ENCODE assay signal across 18 mouse cellular contexts in the genomic region with DNA sequence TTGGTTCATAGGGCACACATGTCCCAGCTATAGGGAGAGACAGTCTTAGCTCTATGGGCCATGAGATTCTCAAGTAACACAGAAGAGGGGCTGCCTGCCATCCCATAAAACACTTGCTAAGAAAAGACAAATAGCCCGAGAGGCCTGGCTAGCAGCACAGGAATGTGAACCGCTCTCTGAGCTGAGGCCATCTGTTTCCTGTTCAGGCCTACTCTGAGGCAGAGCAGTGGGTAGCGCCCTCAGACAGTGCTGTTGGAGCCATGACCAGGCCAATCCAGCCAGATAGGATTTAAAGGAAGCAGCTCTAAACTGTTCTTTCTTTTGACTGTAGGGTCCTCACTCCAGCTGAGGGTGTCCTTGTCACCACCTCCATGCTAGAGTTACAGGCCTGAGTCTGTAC. TPM values are rescaled to one million over a fixed set of nuclear protein-coding genes. Genes with fewer than 3 reads are reported as not detected.
DNase-seq lines count a peak whose midpoint lies in the region; ATAC-seq lines count a peak whose summit lies in the region.
"Had no signal": no experiment of that assay in that cellular context is flagged by ENCODE, and none has a peak within 500 bp of the region (broad histone marks: within the 10 kb centered on the region; RNA-seq: fewer than 3 reads in every experiment).

No protein-coding gene starts in this region.

- H3K36me3 ChIP-seq in heart, embryonic 12.5 days: peaks cover 98% of the 10 kb centered on the region
- H3K36me3 ChIP-seq in kidney, embryonic 15.5 days: peaks cover 99% of the 10 kb centered on the region
- H3K36me3 ChIP-seq in megakaryocyte, embryonic 14.5 days (replicated peaks; ENCODE audit: low read length): peaks cover 98% of the 10 kb centered on the region

- H3K9ac ChIP-seq in heart, embryonic 12.5 days: no peak overlapping the region
- no peak overlapping the region for H3K9ac ChIP-seq in kidney, embryonic 15.5 days
- H3K9ac ChIP-seq: liver, embryonic 14.5 days had no signal

- H3K4me1 ChIP-seq in heart, embryonic 12.5 days (replicated peaks): peaks cover 32% of the 10 kb centered on the region
- H3K4me1 ChIP-seq in kidney, embryonic 15.5 days: peaks cover 18% of the 10 kb centered on the region
- H3K4me1 ChIP-seq in megakaryocyte, embryonic 14.5 days: peaks cover 83% of the 10 kb centered on the region

- 0 out of 2 replicates have a peak overlapping the region, but pooled peaks have one; percentile 30 for H3K27ac ChIP-seq in heart, embryonic 12.5 days (ENCODE audit: poor library complexity, severe bottlenecking)
- peak overlapping the region; percentile 32 for H3K27ac ChIP-seq in kidney, embryonic 15.5 days
- H3K27ac ChIP-seq: embryonic facial prominence, embryonic 10.5 days; liver, embryonic 14.5 days had no signal

- no peaks in the 10 kb centered on the region for H3K27me3 ChIP-seq in heart, embryonic 12.5 days (replicated peaks)
- H3K27me3 ChIP-seq in kidney, embryonic 15.5 days: no peaks in the 10 kb centered on the region
- H3K27me3 ChIP-seq in megakaryocyte, embryonic 14.5 days (replicated peaks): no peaks in the 10 kb centered on the region

- no peak overlapping the region for H3K4me2 ChIP-seq in heart, embryonic 12.5 days
- no peak overlapping the region for H3K4me2 ChIP-seq in kidney, embryonic 15.5 days
- H3K4me2 ChIP-seq: midbrain, embryonic 11.5 days had no signal

- 53% methylated on average over 3 of the region's 3 CpGs for WGBS in heart, embryonic 12.5 days
- 38% methylated on average over 3 of the region's 3 CpGs for WGBS in kidney, embryonic 15.5 days

- H3K9me3 ChIP-seq in heart, embryonic 12.5 days (replicated peaks): no peaks in the 10 kb centered on the region
- H3K9me3 ChIP-seq in kidney, embryonic 15.5 days (replicated peaks): no peaks in the 10 kb centered on the region
- no peaks in the 10 kb centered on the region for H3K9me3 ChIP-seq in megakaryocyte, embryonic 14.5 days
- H3K9me3 ChIP-seq: embryonic facial prominence, embryonic 10.5 days had no signal

- intact Hi-C loops in heart, postnatal 25 days (cut with DNase I): no loop called here

- no peak overlapping the region for H3K4me3 ChIP-seq in heart, embryonic 12.5 days
- no peak overlapping the region for H3K4me3 ChIP-seq in kidney, embryonic 15.5 days (replicated peaks)
- peak overlapping the region; percentile 64 for H3K4me3 ChIP-seq in megakaryocyte, embryonic 14.5 days (replicated peaks)

- ATAC-seq in heart, embryonic 12.5 days (ENCODE audit: insufficient number of reproducible peaks, low FRiP score): no peak
- no peak for ATAC-seq in kidney, embryonic 15.5 days (replicated peaks; ENCODE audit: low FRiP score)
- ATAC-seq in megakaryocyte, adult 5-6 weeks (ENCODE audit: poor library complexity, severe bottlenecking): no peak
- ATAC-seq in megakaryocyte progenitor cell, adult 5-6 weeks (replicated peaks; ENCODE audit: poor library complexity): peak; percentile 39
- ATAC-seq: forebrain, embryonic 14.5 days had no signal

- DNase-seq in heart, postnatal 25 days (ENCODE audit: low spot score): no peak
- DNase-seq in kidney, adult 18-20 months: no peak
- DNase-seq in left cerebral cortex, adult 18-20 months (ENCODE audit: low spot score in 2 of 2): no peak
- DNase-seq: adrenal gland, adult 8-10 months; B cell, adult 2 months; cerebellum, postnatal 10 days; kidney, postnatal 25 days; lung, postnatal 10 days; right cerebral cortex, postnatal 25 days had no signal

RNA-seq across cellular contexts. Expression of a gene that starts 6.0 kb away (rescaled TPM):
- polyA plus RNA-seq in heart, embryonic 12.5 days (2016; fragmentation: Nextera tagmentation; extraction: Ambion mirVana): 42.1 and 42.5 TPM in 2 replicates
- 10 to 100 TPM; 10.2 to 11.2 TPM for total RNA-seq in heart, postnatal 25 days (2021)
- polyA plus RNA-seq in kidney, embryonic 15.5 days (2015; fragmentation: Nextera tagmentation; extraction: Ambion mirVana): 60.7 and 66.5 TPM in 2 replicates
- 44.7 and 73.7 TPM in 2 replicates for polyA plus RNA-seq in megakaryocyte, embryonic 14.5 days (2012; ENCODE audit: insufficient read depth, low replicate concordance)
- 16.8 and 18.7 TPM in 2 replicates for total RNA-seq in megakaryocyte, adult 5-6 weeks (2015)
- 14.1 and 17.7 TPM in 2 replicates for total RNA-seq in megakaryocyte, adult 5-6 weeks (2017)
- total RNA-seq in megakaryocyte progenitor cell, adult 5-6 weeks (2015): 22.6 and 25.9 TPM in 2 replicates
- 26.2 and 28.0 TPM in 2 replicates for total RNA-seq in megakaryocyte progenitor cell, adult 5-6 weeks (2017)
- 1 to 10 TPM; 2.8 to 3.8 TPM for total RNA-seq in left cerebral cortex, adult 18-20 months (2021)

RNA-seq across cellular contexts. Expression of a gene that starts 7.1 kb away (rescaled TPM):
- polyA plus RNA-seq in heart, embryonic 12.5 days (2016; fragmentation: Nextera tagmentation; extraction: Ambion mirVana): 59.5 and 60.8 TPM in 2 replicates
- total RNA-seq in heart, postnatal 25 days (2021): 10 to 100 TPM; 28.3 to 30.9 TPM
- polyA plus RNA-seq in kidney, embryonic 15.5 days (2015; fragmentation: Nextera tagmentation; extraction: Ambion mirVana): 86.4 and 90.4 TPM in 2 replicates
- polyA plus RNA-seq in megakaryocyte, embryonic 14.5 days (2012; ENCODE audit: insufficient read depth, low replicate concordance): 44.2 and 87.0 TPM in 2 replicates
- 60.8 and 76.8 TPM in 2 replicates for total RNA-seq in megakaryocyte, adult 5-6 weeks (2015)
- 84.8 and 89.4 TPM in 2 replicates for total RNA-seq in megakaryocyte, adult 5-6 weeks (2017)
- 71.9 and 79.5 TPM in 2 replicates for total RNA-seq in megakaryocyte progenitor cell, adult 5-6 weeks (2015)
- 70.4 and 89.4 TPM in 2 replicates for total RNA-seq in megakaryocyte progenitor cell, adult 5-6 weeks (2017)
- total RNA-seq in left cerebral cortex, adult 18-20 months (2021): 10 to 100 TPM; 35.2 to 41.9 TPM

RNA-seq across cellular contexts. Expression of a gene that starts 11.6 kb away (rescaled TPM):
- polyA plus RNA-seq in heart, embryonic 12.5 days (2016; fragmentation: Nextera tagmentation; extraction: Ambion mirVana): 37.0 and 41.2 TPM in 2 replicates
- total RNA-seq in heart, postnatal 25 days (2021): 10 to 100 TPM; 45.5 to 49.7 TPM
- 35.5 and 40.1 TPM in 2 replicates for polyA plus RNA-seq in kidney, embryonic 15.5 days (2015; fragmentation: Nextera tagmentation; extraction: Ambion mirVana)
- polyA plus RNA-seq in megakaryocyte, embryonic 14.5 days (2012; ENCODE audit: insufficient read depth, low replicate concordance): 219 and 387 TPM in 2 replicates
- total RNA-seq in megakaryocyte, adult 5-6 weeks (2015): 22.2 and 23.0 TPM in 2 replicates
- total RNA-seq in megakaryocyte, adult 5-6 weeks (2017): 9.6 and 12.2 TPM in 2 replicates
- total RNA-seq in megakaryocyte progenitor cell, adult 5-6 weeks (2015): 19.5 and 21.9 TPM in 2 replicates
- total RNA-seq in megakaryocyte progenitor cell, adult 5-6 weeks (2017): 8.7 and 11.2 TPM in 2 replicates
- 100 to 1,000 TPM; 159 to 163 TPM for total RNA-seq in left cerebral cortex, adult 18-20 months (2021)

RNA-seq across cellular contexts. Expression of a gene that starts 13.2 kb away (rescaled TPM):
- polyA plus RNA-seq in heart, embryonic 12.5 days (2016; fragmentation: Nextera tagmentation; extraction: Ambion mirVana): 79.3 and 79.4 TPM in 2 replicates
- total RNA-seq in heart, postnatal 25 days (2021): 10 to 100 TPM; 48.9 to 56.6 TPM
- polyA plus RNA-seq in kidney, embryonic 15.5 days (2015; fragmentation: Nextera tagmentation; extraction: Ambion mirVana): 32.6 and 43.2 TPM in 2 replicates
- polyA plus RNA-seq in megakaryocyte, embryonic 14.5 days (2012; ENCODE audit: insufficient read depth, low replicate concordance): 26.5 and 83.1 TPM in 2 replicates
- total RNA-seq in megakaryocyte, adult 5-6 weeks (2015): 77.1 and 78.6 TPM in 2 replicates
- total RNA-seq in megakaryocyte, adult 5-6 weeks (2017): 12.7 and 14.1 TPM in 2 replicates
- 4.8 and 6.1 TPM in 2 replicates for total RNA-seq in megakaryocyte progenitor cell, adult 5-6 weeks (2015)
- total RNA-seq in megakaryocyte progenitor cell, adult 5-6 weeks (2017): 1.1 TPM in 1 of 2 replicates, not detected in the other
- 10 to 100 TPM; 10.0 to 14.5 TPM for total RNA-seq in left cerebral cortex, adult 18-20 months (2021)

RNA-seq across cellular contexts. Expression of a gene that starts 18.2 kb away (rescaled TPM):
- 377 and 394 TPM in 2 replicates for polyA plus RNA-seq in heart, embryonic 12.5 days (2016; fragmentation: Nextera tagmentation; extraction: Ambion mirVana)
- 100 to 1,000 TPM; 105 to 111 TPM for total RNA-seq in heart, postnatal 25 days (2021)
- polyA plus RNA-seq in kidney, embryonic 15.5 days (2015; fragmentation: Nextera tagmentation; extraction: Ambion mirVana): 704 and 710 TPM in 2 replicates
- 7.0 and 74.9 TPM in 2 replicates for polyA plus RNA-seq in megakaryocyte, embryonic 14.5 days (2012; ENCODE audit: insufficient read depth, low replicate concordance)
- total RNA-seq in megakaryocyte, adult 5-6 weeks (2015): 48.4 and 55.7 TPM in 2 replicates
- 40.0 and 42.9 TPM in 2 replicates for total RNA-seq in megakaryocyte, adult 5-6 weeks (2017)
- 147 and 153 TPM in 2 replicates for total RNA-seq in megakaryocyte progenitor cell, adult 5-6 weeks (2015)
- total RNA-seq in megakaryocyte progenitor cell, adult 5-6 weeks (2017): 113 and 135 TPM in 2 replicates
- total RNA-seq in left cerebral cortex, adult 18-20 months (2021): 100 to 1,000 TPM; 174 to 178 TPM
